Mouse (Mus musculus) stomach, postnatal 0 days (tissue): ENCODE measurements around the gene Prickle2.

Experiments
- CTCF ChIP-seq: IDR thresholded peaks from 2 replicates; pipeline ENCODE4 v1.5.1; 2016; ENCODE audit warnings: antibody characterized with exemption, low read depth, mild to moderate bottlenecking, moderate library complexity
- EP300 ChIP-seq: optimal IDR thresholded peaks from 2 replicates; pipeline ENCODE3; 2016; ENCODE audit warnings: antibody characterized with exemption

GRCm38 (mm10) chr6:92669623-92670022, 36.3 kb downstream of the Prickle2 start:
- no peak for TF ChIP-seq EP300
- peak; percentile 34 for TF ChIP-seq CTCF
